Mouse (Mus musculus) cerebellum, adult (tissue): ENCODE data around the gene Etv6.
"Not testable (repeated sequence)": the region's sequence is repeated elsewhere in the genome, so short reads cannot be mapped to it uniquely, and the experiment has no call there.

Experiments
- ATAC-seq: cut with Nextera tagmentation; 2 replicates; pipeline ENCODE4 v1.9.2; 2017; ENCODE audit warnings: mild to moderate bottlenecking, moderate library complexity, mixed read lengths; ENCODE audit not compliant: insufficient number of reproducible peaks, low FRiP score, low TSS enrichment

Gene Etv6

GRCm38 (mm10) chr6:134035490-134036405 is at the start of gene Etv6:
TSS of gene Etv6 (plus strand) at chr6:134035700.
- ATAC-seq, result peak; percentile 47

- ATAC-seq, result no peak
Observed at GRCm38 (mm10) chr6:133986161-133986560, 49.3 kb upstream of the Etv6 start.

GRCm38 (mm10) chr6:133987068-133987591 is 48.4 kb upstream of the Etv6 start:
- ATAC-seq, result no peak

GRCm38 (mm10) chr6:133988011-133988410 is 47.5 kb upstream of the Etv6 start:
- ATAC-seq, result no peak

- ATAC-seq, result no peak
Observed at GRCm38 (mm10) chr6:133997461-133997860, 38.0 kb upstream of the Etv6 start.

GRCm38 (mm10) chr6:133997935-133998334 is 37.6 kb upstream of the Etv6 start:
- no peak for ATAC-seq

- ATAC-seq, result not testable (repeated sequence)
Observed at GRCm38 (mm10) chr6:134014488-134015110, 20.9 kb upstream of the Etv6 start.

- no peak for ATAC-seq
Observed at GRCm38 (mm10) chr6:134018807-134019206, 16.7 kb upstream of the Etv6 start.

- no peak for ATAC-seq
Observed at GRCm38 (mm10) chr6:134020821-134021220, 14.7 kb upstream of the Etv6 start.

- ATAC-seq, result no peak
Observed at GRCm38 (mm10) chr6:134026264-134026663, 9.2 kb upstream of the Etv6 start.

- ATAC-seq, result no peak
Observed at GRCm38 (mm10) chr6:134027022-134027421, 8.5 kb upstream of the Etv6 start.

- ATAC-seq, result no peak
Observed at GRCm38 (mm10) chr6:134032451-134032850, 3.0 kb upstream of the Etv6 start.

- ATAC-seq, result no peak
Observed at GRCm38 (mm10) chr6:134034436-134034835, 1.1 kb upstream of the Etv6 start.

GRCm38 (mm10) chr6:134034904-134035489 is 503 bp upstream of the Etv6 start:
- ATAC-seq, result peak; percentile 80

GRCm38 (mm10) chr6:134036491-134036911 is 1.0 kb downstream of the Etv6 start:
- no peak for ATAC-seq

GRCm38 (mm10) chr6:134036951-134037431 is 1.5 kb downstream of the Etv6 start:
- no peak for ATAC-seq

GRCm38 (mm10) chr6:134037960-134038359 is 2.5 kb downstream of the Etv6 start:
- ATAC-seq, result no peak

- ATAC-seq, result no peak
Observed at GRCm38 (mm10) chr6:134038881-134039280, 3.4 kb downstream of the Etv6 start.

- no peak for ATAC-seq
Observed at GRCm38 (mm10) chr6:134039351-134039750, 3.9 kb downstream of the Etv6 start.

GRCm38 (mm10) chr6:134040312-134040711 is 4.8 kb downstream of the Etv6 start:
- no peak for ATAC-seq

GRCm38 (mm10) chr6:134041286-134041685 is 5.8 kb downstream of the Etv6 start:
- ATAC-seq, result no peak
